Mouse (Mus musculus) kidney, adult 18-20 months (tissue): Measurements from ENCODE around the gene Dnajc12.
"Not testable (repeated sequence)": the region's sequence is repeated elsewhere in the genome, so short reads cannot be mapped to it uniquely, and the experiment has no call there.

Experiments used
- DNase-seq: peaks from one replicate; pipeline ENCODE4 v3.0.0; 2021

Dnajc12 gene

DNA sequence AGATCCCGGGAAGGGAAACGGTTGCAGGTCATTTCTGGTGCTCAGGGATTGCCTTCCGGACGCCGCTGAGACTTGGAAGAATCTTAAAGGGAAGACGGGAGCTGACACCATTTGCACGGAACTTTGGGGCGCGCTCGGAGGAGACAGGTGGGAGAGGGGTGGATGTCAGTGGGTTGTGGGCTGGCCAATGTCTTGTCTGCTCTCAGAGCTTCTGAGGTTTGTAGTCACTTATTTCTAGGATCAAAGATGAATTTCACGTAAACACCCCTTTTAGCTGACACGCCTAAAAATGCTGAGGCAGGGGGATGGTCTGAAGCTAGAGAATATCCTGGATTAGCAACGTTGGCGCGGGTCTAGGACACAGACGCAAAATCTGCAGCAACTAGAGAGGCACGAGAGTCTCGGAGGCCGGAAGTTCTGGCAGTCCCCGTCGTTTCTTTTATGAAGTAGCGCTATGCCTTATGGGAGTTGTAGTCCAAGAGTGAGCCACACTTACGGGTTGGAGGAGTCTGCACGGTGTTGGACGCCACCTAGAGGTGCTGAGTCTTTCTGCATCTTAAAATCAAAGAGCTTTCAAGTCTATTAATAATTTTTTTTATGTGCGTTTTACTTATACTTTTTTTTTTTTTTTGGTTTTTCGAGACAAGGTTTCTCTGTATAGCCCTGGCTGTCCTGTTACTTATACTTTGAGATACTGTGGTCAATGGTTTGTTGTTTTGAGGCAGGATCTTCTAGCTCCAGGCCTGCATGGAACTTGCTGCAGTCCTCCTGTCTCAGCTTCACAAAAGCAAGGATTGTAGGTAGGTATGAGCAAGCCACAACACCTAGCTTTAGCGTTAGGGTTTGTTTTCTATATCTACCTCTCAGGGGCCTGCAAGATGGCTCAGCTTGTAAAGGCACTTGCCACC lies at the start of gene Dnajc12:
Gene Dnajc12, plus strand, starts transcription at position 72 of the 908 bp plus-strand sequence.
- DNase-seq, result peak; percentile 70

DNA sequence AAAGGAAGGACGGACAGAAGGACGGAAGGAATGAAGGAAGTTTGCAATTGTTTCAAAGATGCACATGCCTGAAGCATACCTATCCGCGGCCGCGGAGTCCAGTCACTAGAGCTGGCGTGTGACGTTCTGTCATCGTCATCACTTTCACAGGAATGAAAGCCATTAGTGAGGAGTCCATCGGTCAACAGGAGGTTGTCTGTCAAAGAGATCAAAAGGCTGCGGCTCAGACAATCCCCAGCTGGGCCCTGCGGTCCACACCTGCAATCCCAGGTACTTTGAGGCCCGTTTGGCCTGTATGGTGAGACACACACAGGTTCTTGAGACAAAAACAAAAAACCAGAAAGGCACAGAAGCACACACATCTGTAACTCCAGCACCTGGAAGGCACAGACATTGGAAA lies 45.3 kb upstream of the Dnajc12 start:
- peak; percentile 39 for DNase-seq

DNA sequence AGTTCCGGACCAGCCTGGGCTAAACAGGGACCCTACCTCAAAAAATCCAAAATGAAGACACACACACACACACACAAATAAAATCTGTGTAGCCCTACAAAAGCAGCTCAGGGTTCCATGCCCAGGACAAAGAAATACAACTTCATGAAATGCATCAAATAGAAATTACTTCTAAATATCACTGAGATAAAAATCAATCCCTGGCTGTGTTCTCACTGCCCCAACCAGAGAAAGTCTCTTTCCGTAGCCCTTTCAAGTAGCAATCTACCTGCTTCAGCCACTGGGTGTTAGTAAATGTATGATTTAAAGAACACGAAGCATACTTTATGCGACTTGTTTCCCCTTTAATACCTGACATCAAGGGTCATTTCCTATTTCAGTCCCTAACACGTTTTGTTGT lies 44.9 kb upstream of the Dnajc12 start:
- no peak for DNase-seq

GRCm38 (mm10) chr10:63337951-63338836 lies 44.0 kb upstream of the Dnajc12 start:
- peak; percentile 58 for DNase-seq

DNA sequence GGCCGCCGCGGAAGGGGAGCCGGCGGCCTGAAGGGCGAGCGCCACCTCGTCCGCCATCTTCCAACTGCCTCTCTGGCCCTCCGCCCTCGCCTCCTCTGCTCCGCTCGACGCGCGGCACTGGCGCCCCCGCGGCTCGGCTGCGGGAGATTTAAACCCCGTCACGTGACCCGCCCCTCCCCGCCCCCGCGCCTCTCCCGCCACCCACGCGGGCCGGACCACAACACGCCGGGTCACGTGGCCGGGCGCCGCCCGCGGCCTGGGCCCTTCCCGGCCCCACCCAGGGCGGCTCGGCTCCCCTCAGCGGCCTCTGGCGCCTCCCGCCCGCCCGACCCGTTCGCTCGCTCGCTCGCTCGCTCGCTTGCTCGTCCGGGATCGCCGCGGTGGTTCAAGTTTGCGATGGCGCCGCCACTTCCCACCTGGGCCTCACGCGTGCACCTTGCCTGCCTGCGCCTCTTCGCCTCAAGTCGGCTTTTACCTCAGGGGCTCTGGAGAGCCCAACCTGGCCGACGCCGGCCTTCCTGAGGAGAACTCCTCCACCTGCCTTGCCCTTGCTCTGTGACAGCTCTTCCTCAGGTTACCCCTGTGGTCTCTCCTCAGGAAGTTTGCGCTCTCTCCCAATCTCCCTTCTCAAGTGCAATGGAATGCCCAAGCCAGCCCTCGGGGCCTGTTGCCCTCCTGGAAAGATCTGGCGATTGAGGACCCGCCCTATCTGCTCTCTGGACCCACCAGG lies 43.2 kb upstream of the Dnajc12 start:
- peak; percentile 94 for DNase-seq

DNA sequence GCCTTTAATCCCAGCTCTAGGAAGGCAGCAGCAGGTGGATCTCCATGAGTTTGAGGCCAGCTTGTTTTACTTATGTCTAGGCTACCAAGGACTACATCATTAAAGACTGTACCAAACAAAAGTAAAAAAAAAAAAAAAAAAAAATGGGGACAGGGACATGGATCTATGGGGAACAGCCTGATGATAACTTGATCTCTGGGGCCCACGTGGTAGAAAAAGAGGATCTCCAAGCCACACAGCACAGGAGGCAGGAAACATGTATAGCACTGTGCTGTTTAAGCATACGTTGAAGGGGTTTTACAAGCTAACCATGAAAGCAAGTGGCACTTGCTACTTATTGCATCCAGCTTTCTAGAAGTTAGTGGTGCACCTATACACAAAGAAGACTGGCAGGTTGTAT lies 40.9 kb upstream of the Dnajc12 start:
- DNase-seq, result no peak

DNA sequence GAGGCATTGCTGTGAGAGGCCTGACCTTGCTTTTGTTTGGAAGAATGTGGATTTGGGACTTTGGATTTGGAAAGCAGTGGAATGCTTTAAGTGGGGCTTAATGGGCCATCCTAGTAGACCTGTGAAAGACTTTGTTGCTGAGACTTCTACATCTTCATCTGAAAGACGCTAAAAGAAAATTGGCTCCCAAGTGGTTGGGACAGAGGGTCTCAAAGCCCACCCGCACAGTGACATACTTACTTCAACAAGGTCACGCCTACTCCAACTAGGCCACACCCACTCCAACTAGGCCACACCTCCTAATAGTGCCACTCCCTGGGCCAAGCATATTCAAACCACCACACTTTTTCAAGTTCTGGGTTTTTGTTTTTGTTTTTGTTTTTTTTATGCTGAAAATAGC lies 37.5 kb upstream of the Dnajc12 start:
- no peak for DNase-seq

DNA sequence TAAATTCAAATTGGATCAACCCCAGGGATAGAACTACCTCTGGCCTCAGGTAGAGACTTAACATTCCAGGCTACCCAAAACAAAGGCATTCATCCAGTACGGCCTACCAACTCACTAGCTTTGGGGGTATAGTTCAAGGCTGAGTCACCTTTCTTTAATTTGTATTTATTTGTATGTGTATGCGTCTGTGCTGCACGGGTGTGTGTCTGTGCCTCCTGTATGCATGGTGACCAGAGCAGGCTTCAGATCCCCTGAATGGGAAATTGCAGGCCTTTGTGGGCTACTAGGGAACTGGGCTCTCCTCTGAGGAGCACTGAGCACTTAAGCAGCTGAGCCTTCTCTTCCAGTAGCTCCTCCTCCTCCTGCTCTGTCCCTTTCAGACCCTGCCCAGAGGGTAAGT lies 34.0 kb upstream of the Dnajc12 start:
- no peak for DNase-seq

DNA sequence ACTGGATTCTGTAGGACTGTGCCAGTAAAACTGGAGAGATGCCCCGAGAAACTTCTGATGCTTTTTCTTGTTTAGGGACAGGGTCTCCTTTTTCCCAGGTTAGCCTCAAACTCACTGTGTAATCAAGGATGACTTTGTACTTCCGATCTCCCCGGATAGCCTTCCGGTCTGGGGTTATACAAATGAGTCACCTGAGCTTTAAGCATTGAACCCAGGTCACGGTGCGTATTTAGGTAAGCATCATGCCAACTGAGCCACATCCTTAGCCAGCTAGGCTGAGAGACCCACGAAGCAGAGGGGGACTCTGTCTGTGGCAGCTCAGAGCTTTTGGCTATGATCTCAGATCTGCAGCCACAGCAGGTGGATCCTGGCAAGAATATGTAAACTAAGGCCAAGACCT lies 31.6 kb upstream of the Dnajc12 start:
- DNase-seq, result no peak

DNA sequence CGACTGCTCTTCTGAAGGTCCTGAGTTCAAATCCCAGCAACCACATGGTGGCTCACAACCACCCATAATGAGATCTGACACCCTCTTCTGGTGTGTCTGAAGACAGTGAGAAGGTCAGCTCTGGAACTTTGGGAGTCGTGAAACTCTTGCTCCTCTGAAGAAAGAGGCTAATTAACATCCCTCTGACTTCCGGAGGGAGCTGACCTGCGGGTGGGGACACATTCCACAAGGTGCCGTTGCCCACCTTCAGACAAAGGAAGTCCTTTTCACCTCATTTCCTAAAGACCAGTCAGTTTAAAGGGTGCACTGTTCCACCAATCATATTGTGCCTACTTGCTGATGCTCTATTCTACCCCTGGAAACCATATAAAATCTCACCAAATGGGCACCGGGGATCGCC lies 31.1 kb upstream of the Dnajc12 start:
- not testable (repeated sequence) for DNase-seq

- DNase-seq, result no peak
Observed at GRCm38 (mm10) chr10:63352111-63352510, 30.1 kb upstream of the Dnajc12 start.

DNA sequence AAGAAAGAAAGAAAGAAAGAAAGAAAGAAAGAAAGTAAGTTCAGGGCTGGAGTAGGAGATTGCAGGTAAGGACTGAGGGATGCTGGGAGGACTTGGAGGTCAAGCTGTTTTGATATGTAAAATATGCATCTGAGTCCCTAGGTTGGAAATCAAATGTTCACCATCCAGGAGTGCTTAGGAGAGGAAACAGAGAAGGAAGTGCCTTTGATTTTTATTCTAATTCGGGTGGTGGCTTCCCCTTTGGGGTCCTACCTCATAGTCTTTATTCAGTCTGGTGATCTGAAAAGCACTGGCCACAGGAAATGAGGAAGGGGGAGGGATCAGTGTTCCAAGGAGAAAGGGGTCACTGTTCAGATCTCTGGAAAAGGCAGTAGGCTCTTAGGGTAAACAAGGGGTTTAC lies 21.7 kb upstream of the Dnajc12 start:
- DNase-seq, result no peak

DNA sequence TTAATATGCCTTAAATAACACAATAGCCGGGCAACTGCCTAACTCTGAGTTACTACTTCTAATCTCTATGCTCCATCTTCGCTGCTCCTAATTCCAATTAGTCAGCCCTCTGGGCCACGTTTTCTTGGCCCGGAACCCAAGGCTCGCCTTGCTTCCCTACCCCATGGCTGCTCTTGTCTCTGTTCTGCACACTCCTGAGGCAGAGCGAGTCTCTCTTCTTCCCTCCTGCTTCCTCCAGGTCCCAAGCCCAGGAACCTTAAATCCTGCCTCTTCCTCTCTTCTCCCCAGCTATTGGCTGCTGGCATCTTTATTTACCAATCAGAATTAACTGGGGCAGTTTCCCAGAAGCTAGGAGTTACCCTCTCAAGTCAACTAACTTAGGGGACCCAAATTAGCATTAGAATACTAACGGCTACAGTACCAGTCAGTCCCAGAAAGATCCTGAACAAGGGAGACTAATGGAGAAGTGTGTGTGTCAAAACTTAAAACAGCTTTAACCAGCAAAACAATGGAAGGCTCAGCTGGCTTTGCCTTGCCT lies 16.3 kb upstream of the Dnajc12 start:
- DNase-seq, result no peak

GRCm38 (mm10) chr10:63367386-63367785 lies 14.9 kb upstream of the Dnajc12 start:
- DNase-seq, result peak; percentile 25

- DNase-seq, result no peak
Observed at GRCm38 (mm10) chr10:63368041-63368440, 14.2 kb upstream of the Dnajc12 start.

GRCm38 (mm10) chr10:63376303-63376702 lies 5.9 kb upstream of the Dnajc12 start:
- no peak for DNase-seq

GRCm38 (mm10) chr10:63377468-63377867 lies 4.8 kb upstream of the Dnajc12 start:
- peak; percentile 55 for DNase-seq

GRCm38 (mm10) chr10:63378948-63379680 lies 3.1 kb upstream of the Dnajc12 start:
- DNase-seq, result no peak

DNA sequence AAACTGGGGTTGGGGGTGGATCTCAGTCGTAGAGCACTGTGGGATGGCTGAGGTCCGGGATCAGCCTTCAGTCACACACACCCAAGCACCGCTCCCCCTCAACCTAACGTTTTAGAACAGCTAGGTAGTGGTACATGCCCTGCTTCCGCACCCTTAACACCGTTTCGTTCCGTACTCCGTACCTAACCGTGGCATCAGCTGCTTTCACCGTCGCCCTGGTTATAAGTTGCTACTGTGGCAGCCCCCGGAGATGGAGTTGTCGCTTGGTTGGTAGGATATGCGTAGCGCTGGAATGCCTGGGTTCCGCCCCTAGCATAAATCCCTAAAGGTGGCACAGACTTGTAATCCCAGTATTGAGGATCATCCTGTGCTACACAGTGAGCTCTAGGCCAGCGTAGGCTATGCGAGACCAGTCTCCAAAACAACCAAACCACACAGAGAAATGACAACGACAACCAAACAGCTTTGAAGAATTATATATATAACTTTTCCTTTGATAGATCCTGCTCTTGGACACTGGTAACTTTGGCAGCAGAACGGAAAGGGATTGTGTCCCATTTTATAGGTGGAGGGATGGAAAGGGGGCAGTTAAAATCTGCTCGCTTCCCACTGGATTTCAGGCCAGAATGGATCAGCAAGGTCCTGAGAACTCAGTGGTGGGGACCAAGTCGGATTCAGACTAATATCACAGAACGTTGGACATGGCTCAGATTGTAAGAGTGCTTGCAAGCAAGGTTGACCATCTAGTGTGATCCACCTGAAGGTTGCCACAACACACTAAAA lies 554 bp upstream of the Dnajc12 start, which contains the start of gene Sirt1:
Gene Sirt1, minus strand, starts transcription at position 207 of the 783 bp plus-strand sequence.
- no peak for DNase-seq

DNA sequence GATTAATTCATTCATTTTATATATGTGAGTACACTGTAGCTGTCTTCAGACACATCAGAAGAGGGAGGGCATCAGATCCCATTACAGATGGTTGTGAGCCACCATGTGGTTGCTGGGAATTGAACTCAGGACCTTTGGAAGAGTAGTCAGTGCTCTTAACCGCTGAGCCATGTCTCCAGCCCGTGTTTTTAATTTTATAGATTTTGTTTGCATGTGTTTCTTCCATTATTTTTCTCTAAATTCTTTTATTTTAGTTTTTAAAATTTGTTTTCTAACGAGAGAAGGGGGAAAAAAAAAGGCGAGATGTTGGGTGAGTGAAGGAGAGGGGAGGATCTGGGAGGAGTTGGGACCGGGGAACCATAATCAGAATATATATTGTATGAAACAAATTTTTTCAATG lies 3.7 kb downstream of the Dnajc12 start:
- not testable (repeated sequence) for DNase-seq

DNA sequence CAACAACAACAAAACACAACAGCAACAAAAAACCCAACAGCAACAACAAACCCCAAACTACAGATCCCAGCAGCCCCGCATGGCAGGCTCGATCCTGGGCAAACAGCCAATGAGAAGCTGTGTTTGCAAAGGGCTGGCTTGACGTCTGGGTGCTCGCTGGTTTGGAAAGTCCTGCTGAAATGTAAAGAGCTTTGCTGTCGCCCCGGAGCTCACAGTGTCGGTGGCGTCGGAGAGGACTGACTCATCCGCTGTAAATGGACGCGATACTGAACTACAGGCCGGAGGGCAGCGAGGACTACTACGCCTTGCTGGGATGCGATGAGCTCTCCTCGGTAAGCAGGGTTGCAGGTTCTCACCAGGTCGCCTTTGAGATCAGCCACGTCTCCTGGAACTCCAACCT lies 4.2 kb downstream of the Dnajc12 start:
- peak; percentile 85 for DNase-seq
